Mouse (Mus musculus) myocyte (in vitro differentiated cells): ENCODE measurements at regions not wholly inside any gene's neighbourhood (a gene's known extent, or its start where the extent isn't known, plus 50 kb on each side); places are given as distances from the start of the nearest gene placed in this dataset.

Experiments
- H3K27me3 ChIP-seq: one replicate; pipeline ENCODE4 v1.6.1; 2011; ENCODE audit not compliant: control insufficient read depth, insufficient read depth, insufficient read length
- H3K36me3 ChIP-seq: one replicate; pipeline ENCODE4 v1.6.1; 2011; ENCODE audit not compliant: control insufficient read depth, insufficient read depth
- H3K4me2 ChIP-seq: one replicate; pipeline ENCODE4 v1.6.1; 2011; ENCODE audit warnings: low read depth, control low read depth
- H3K4me3 ChIP-seq: one replicate; pipeline ENCODE4 v1.5.1; 2011; ENCODE audit warnings: mild to moderate bottlenecking, control low read depth, moderate library complexity
- H3K79me2 ChIP-seq: one replicate; pipeline ENCODE4 v1.6.1; 2011; ENCODE audit not compliant: control insufficient read depth, insufficient read depth
- H3ac ChIP-seq: one replicate; pipeline ENCODE4 v1.6.1; 2011; ENCODE audit not compliant: control insufficient read depth, insufficient read length
- CEBPB ChIP-seq: IDR thresholded peaks from 2 replicates; pipeline ENCODE4 v1.6.1; 2011; ENCODE audit warnings: mild to moderate bottlenecking, moderate library complexity; ENCODE audit not compliant: poor library complexity, insufficient read depth, severe bottlenecking
- E2F4 ChIP-seq: IDR thresholded peaks from one replicate; pipeline ENCODE4 v1.6.1; 2011; ENCODE audit warnings: mild to moderate bottlenecking, control low read depth, moderate library complexity; ENCODE audit not compliant: insufficient read depth
- MAX ChIP-seq: IDR thresholded peaks from one replicate; pipeline ENCODE4 v1.6.1; 2011; ENCODE audit warnings: low read depth, mild to moderate bottlenecking, control low read depth
- MYOD1 ChIP-seq, 3 experiments: IDR thresholded peaks; one replicate each; pipeline ENCODE4 v1.6.1; 2011; ENCODE audit warnings: control low read depth in 2 of 3, low read depth in 2 of 3, mild to moderate bottlenecking in 2 of 3, moderate library complexity in 1 of 3; ENCODE audit not compliant: insufficient read length in 2 of 3, control insufficient read depth in 1 of 3
- MYOG ChIP-seq, 3 experiments: IDR thresholded peaks; one replicate each; pipeline ENCODE4 v1.6.1; 2011; ENCODE audit warnings: control low read depth in 2 of 3, low read depth in 2 of 3, mild to moderate bottlenecking in 2 of 3; ENCODE audit not compliant: insufficient read length in 2 of 3, control insufficient read depth in 1 of 3, insufficient read depth in 1 of 3
- POLR2A ChIP-seq: IDR thresholded peaks from one replicate; pipeline ENCODE4 v1.6.1; 2011; ENCODE audit warnings: low read depth, mild to moderate bottlenecking, control low read depth, moderate library complexity; ENCODE audit not compliant: insufficient read length
- POLR2AphosphoS2 ChIP-seq: IDR thresholded peaks from one replicate; pipeline ENCODE4 v1.6.1; 2011; ENCODE audit warnings: low read depth, control low read depth; ENCODE audit not compliant: insufficient read length
- REST ChIP-seq: IDR thresholded peaks from one replicate; pipeline ENCODE4 v1.6.1; 2011; ENCODE audit warnings: mild to moderate bottlenecking, control low read depth, moderate library complexity; ENCODE audit not compliant: insufficient read depth, insufficient read length
- SRF ChIP-seq: IDR thresholded peaks from one replicate; pipeline ENCODE4 v1.6.1; 2011; ENCODE audit warnings: low read depth; ENCODE audit not compliant: control insufficient read depth, insufficient read length
- TCF12 ChIP-seq: IDR thresholded peaks from one replicate; pipeline ENCODE4 v1.6.1; 2011; ENCODE audit warnings: mild to moderate bottlenecking, control low read depth; ENCODE audit not compliant: poor library complexity, insufficient read depth, severe bottlenecking
- TCF3 ChIP-seq: IDR thresholded peaks from one replicate; pipeline ENCODE4 v1.6.1; 2011; ENCODE audit warnings: low read depth, control low read depth; ENCODE audit not compliant: insufficient read length
- USF1 ChIP-seq: IDR thresholded peaks from one replicate; pipeline ENCODE4 v1.6.1; 2011; ENCODE audit warnings: low read depth, mild to moderate bottlenecking, control low read depth, moderate library complexity

DNA sequence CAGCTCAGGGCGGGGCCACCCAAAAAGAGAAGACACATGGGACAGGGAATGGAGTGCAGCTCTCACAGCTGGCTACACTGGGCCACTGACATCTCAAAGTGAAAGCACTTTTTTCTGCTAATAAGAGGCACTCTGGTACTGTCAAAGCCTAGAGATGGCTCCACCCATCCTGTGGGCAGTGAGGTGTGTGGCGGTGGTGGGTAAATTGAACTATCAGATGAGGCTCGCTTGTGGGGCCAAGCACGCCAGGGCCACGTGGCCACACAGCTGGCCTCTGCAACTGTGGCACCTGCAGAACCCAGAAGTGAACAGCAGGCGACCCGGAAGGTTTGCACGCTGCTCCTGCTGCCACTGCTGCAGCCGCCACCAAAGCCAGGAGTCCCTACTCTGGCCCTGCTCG, 756.6 kb downstream of the A830018L16Rik start:
- no peak overlapping the region for H3K4me3 ChIP-seq
- TF ChIP-seq TCF12 (no peak), E2F4 (no peak), MAX (no peak), MYOD1 (IDR thresholded peaks at IDR 0.05; ENCODE audit: control insufficient read depth in 1 of 3, insufficient read length in 2 of 3, low read depth in 2 of 3) (no peak), REST (no peak), MYOG (IDR thresholded peaks at IDR 0.05; ENCODE audit: control insufficient read depth in 1 of 3, insufficient read depth in 1 of 3, insufficient read length in 2 of 3, low read depth in 2 of 3) (no peak), TCF3 (no peak), USF1 (no peak), POLR2AphosphoS2 (no peak), POLR2A (no peak)

DNA sequence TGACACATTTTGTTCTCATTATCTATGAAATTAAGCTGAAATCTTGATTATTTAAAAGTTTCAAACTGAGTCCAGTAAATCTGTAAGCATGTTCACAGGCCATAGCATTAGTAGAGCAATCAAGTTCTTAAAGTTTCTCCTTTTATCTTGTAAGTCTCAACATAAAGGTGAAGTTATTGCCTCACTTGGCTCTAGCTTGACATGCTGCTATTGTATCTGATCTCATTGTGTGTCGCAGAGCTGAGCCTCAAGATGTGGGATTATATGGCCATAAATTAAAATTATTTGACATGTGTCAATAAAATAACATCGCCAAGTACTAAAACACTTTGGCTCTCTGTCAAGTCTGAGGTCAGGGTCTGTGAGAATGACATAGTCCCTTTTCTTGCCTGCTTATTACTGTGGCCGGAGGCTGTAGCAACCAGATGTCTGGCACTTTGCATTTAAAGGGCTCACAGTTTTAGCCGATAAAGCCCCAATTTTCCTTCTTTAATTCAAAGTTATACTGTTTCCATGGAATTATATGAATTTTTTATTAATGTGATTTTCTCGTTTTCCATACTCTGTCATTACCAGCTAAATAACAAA, 775.8 kb downstream of the A830018L16Rik start:
- no peak for TF ChIP-seq E2F4
- no peak for TF ChIP-seq MYOD1 (IDR thresholded peaks at IDR 0.05; ENCODE audit: control insufficient read depth in 1 of 3, insufficient read length in 2 of 3, low read depth in 2 of 3)
- TF ChIP-seq TCF3 = no peak
- no peak for TF ChIP-seq POLR2AphosphoS2
- TF ChIP-seq MAX = no peak
- no peak for TF ChIP-seq TCF12
- no peak for TF ChIP-seq CEBPB
- TF ChIP-seq MYOG (IDR thresholded peaks at IDR 0.05; ENCODE audit: control insufficient read depth in 1 of 3, insufficient read depth in 1 of 3, insufficient read length in 2 of 3, low read depth in 2 of 3) = no peak
- TF ChIP-seq USF1 = no peak
- no peaks in the 10 kb centered on the region for H3K36me3 ChIP-seq

More for the DNA sequence above, 756.6 kb downstream of the A830018L16Rik start:
- H3K36me3 ChIP-seq = no peaks in the 10 kb centered on the region
- H3K27me3 ChIP-seq = no peaks in the 10 kb centered on the region
- no peak overlapping the region for H3ac ChIP-seq
- no peaks in the 10 kb centered on the region for H3K79me2 ChIP-seq
- H3K4me2 ChIP-seq = no peak overlapping the region

DNA sequence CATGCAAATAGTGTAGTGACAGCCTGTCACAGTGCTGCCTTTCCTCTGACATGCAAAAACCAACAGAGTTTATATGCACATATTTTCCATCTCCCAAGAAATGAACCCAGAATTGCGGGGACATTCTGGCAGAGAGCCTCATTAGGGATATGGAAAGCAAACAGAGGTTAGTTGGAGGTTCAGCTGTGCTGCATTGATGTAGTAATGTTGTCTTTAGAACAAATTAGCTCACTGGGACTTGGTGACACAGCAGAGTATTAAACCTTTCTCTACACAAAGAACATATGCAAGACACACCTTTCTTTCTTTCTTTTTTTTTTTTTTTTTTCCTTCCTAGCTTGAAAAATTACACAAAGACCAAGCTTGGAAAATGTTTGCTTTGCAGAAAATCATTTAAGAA, 778.7 kb downstream of the A830018L16Rik start:
- TF ChIP-seq REST (no peak), MYOG (IDR thresholded peaks at IDR 0.05; ENCODE audit: control insufficient read depth in 1 of 3, insufficient read depth in 1 of 3, insufficient read length in 2 of 3, low read depth in 2 of 3) (no peak), POLR2A (no peak), SRF (no peak), USF1 (no peak), E2F4 (no peak), MYOD1 (IDR thresholded peaks at IDR 0.05; ENCODE audit: control insufficient read depth in 1 of 3, insufficient read length in 2 of 3, low read depth in 2 of 3) (no peak), TCF12 (no peak), TCF3 (no peak), POLR2AphosphoS2 (no peak), CEBPB (no peak), MAX (no peak)
- no peaks in the 10 kb centered on the region for H3K79me2 ChIP-seq
- no peak overlapping the region for H3ac ChIP-seq
- no peaks in the 10 kb centered on the region for H3K36me3 ChIP-seq
- H3K4me3 ChIP-seq = no peak overlapping the region
- no peaks in the 10 kb centered on the region for H3K27me3 ChIP-seq
- no peak overlapping the region for H3K4me2 ChIP-seq

More for the DNA sequence above, 775.8 kb downstream of the A830018L16Rik start:
- H3K4me2 ChIP-seq = no peak overlapping the region
- H3K79me2 ChIP-seq = no peaks in the 10 kb centered on the region
- H3K27me3 ChIP-seq = no peaks in the 10 kb centered on the region
- no peak overlapping the region for H3ac ChIP-seq
- H3K4me3 ChIP-seq = no peak overlapping the region

DNA sequence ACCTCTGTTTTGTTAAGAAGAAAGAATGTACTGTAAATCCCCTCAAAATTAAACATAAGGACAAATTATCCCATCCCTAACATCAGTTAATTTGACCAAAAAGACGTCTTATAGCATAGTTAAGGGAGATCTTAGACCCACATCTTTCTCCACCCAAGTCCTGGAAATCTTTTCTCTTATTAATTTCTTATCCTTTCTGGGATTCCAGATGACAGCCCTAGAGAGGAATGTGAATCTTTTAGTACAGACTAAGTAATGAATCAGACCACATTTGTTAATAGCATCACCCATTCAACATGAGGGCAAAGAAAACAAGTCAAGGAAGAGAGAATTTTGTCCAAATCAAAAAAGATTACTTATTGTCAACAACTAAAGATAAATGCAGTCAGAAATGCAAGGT, 817.2 kb downstream of the A830018L16Rik start:
- Histone ChIP-seq H3K79me2 (no peaks in the 10 kb centered on the region), H3K4me2 (no peak overlapping the region), H3ac (no peak overlapping the region), H3K27me3 (no peaks in the 10 kb centered on the region), H3K4me3 (no peak overlapping the region), H3K36me3 (no peaks in the 10 kb centered on the region)
- no peak for TF ChIP-seq MAX
- TF ChIP-seq SRF = no peak
- no peak for TF ChIP-seq TCF12

DNA sequence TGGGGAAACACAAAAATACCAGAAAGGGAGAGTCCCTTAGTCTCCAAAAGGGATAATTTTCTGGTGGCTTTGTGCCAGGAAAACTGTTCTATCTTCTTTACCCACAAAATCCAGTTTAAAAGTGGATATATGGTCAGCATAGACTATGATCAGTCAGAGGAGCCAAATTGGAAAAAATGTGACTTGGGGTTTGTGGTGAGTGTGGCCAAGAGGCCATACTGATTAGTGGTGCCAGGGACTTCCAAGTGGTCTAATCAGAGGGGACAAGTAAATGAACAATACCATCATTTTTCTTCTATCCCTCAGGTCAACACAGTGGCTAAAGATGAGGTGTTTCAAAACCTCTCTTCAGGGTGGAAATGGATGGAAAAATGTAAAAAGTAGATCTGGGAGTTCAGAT, 828.2 kb downstream of the A830018L16Rik start:
- H3ac ChIP-seq = no peak overlapping the region
- no peaks in the 10 kb centered on the region for H3K36me3 ChIP-seq
- TF ChIP-seq USF1 (no peak), MYOD1 (IDR thresholded peaks at IDR 0.05; ENCODE audit: control insufficient read depth in 1 of 3, insufficient read length in 2 of 3, low read depth in 2 of 3) (no peak), POLR2AphosphoS2 (no peak), POLR2A (no peak), MYOG (IDR thresholded peaks at IDR 0.05; ENCODE audit: control insufficient read depth in 1 of 3, insufficient read depth in 1 of 3, insufficient read length in 2 of 3, low read depth in 2 of 3) (no peak)
- H3K27me3 ChIP-seq = no peaks in the 10 kb centered on the region
- H3K79me2 ChIP-seq = no peaks in the 10 kb centered on the region
- no peak overlapping the region for H3K4me3 ChIP-seq
- no peak overlapping the region for H3K4me2 ChIP-seq
